Mouse (Mus musculus) liver, embryonic 11.5 days (tissue): ENCODE measurements around the gene Trim68. TPM values are rescaled to one million over a fixed set of nuclear protein-coding genes. Genes with fewer than 3 reads are reported as not detected.
"Not testable (repeated sequence)": the region's sequence is repeated elsewhere in the genome, so short reads cannot be mapped to it uniquely, and the experiment has no call there.

ENCODE experiments used
- ATAC-seq: fragments of 200-750 bp; cut with Nextera tagmentation; replicated peaks from 2 replicates; pipeline ENCODE4 v1.8.0; 2017; ENCODE audit warnings: moderate number of reproducible peaks, mild to moderate bottlenecking, moderate TSS enrichment, moderate library complexity; ENCODE audit not compliant: low FRiP score
- DNase-seq: peaks from one replicate; pipeline ENCODE4 v3.0.0-alpha.2; 2017; ENCODE audit warnings: low spot score
- H3K27ac ChIP-seq: fragments of 300-500 bp; sonication (generic); 2 replicates; pipeline ENCODE4 v1.5.1; 2014; ENCODE audit warnings: mild to moderate bottlenecking, low read depth, low read length, control low read depth
- H3K27me3 ChIP-seq: fragments of 300-500 bp; sonication (generic); replicated peaks from 2 replicates; pipeline ENCODE4 v1.6.1; 2014; ENCODE audit warnings: low read length, mixed read lengths; ENCODE audit not compliant: control insufficient read depth, insufficient read depth
- H3K36me3 ChIP-seq: fragments of 300-500 bp; sonication (generic); 2 replicates; pipeline ENCODE4 v1.6.1; 2014; ENCODE audit warnings: mild to moderate bottlenecking, low read length, moderate library complexity, mixed read lengths; ENCODE audit not compliant: control insufficient read depth, insufficient read depth
- H3K4me1 ChIP-seq: fragments of 300-500 bp; sonication (generic); replicated peaks from 2 replicates; pipeline ENCODE4 v1.6.1; 2014; ENCODE audit warnings: low read length, mixed read lengths; ENCODE audit not compliant: control insufficient read depth, insufficient read depth
- H3K4me2 ChIP-seq: fragments of 300-500 bp; sonication (generic); 2 replicates; pipeline ENCODE4 v1.6.1; 2014; ENCODE audit warnings: mild to moderate bottlenecking, control low read depth, moderate library complexity
- H3K4me3 ChIP-seq: fragments of 300-500 bp; sonication (generic); 2 replicates; pipeline ENCODE4 v1.5.1; 2014; ENCODE audit warnings: low read depth, low read length, control low read depth
- H3K9ac ChIP-seq: fragments of 300-500 bp; sonication (generic); 2 replicates; pipeline ENCODE4 v1.6.1; 2014; ENCODE audit warnings: low read depth, low read length, control low read depth
- H3K9me3 ChIP-seq: fragments of 300-500 bp; sonication (generic); 2 replicates; pipeline ENCODE4 v1.6.1; 2016; ENCODE audit warnings: low read length, inconsistent platforms, mixed read lengths; ENCODE audit not compliant: control insufficient read depth
- WGBS: fragments of 180-500 bp; shearing (Covaris S2); extraction: QIAGEN DNeasy Blood & Tissue Kit; methylation state at CpG from one replicate; pipeline ENCODE4 v1.1.7; 2014; 5-methylcytosine and 5-hydroxymethylcytosine counted together
- polyA plus RNA-seq: library from polyadenylated mRNA; unstranded; fragments of >200 nt; fragmentation: Nextera tagmentation; extraction: Ambion mirVana; gene quantifications from 2 replicates; pipeline ENCODE4 v1.2.1, GENCODE M21; 2014

Trim68 gene
- polyA plus RNA-seq, 1 experiment from 2014 or later, result 6.8 TPM

DNA sequence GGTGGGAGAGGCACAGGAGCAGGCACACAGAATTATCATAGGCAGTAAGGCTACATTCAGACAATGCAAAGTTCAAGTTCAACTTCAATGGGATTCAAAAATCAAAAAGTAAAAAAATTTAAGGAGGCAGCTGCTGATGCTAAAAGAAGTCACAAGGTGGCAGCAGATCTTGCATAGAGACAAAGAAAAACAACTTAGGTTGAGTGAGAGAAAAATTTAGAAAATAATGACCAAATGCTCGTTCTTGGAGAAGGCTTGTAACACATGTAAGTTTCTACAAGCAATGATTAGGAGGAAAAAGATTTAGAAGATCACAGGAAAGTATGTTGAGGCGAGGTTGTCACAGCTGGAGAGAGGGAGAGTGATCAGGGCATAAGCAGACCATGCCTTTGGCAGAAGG is 21.7 kb downstream of the Trim68 start:
- Histone ChIP-seq H3K27me3 (no peaks in the 10 kb centered on the region), H3K4me2 (no peak overlapping the region), H3K9me3 (no peaks in the 10 kb centered on the region), H3K4me1 (no peaks in the 10 kb centered on the region), H3K4me3 (no peak overlapping the region), H3K9ac (no peak overlapping the region), H3K27ac (no peak overlapping the region), H3K36me3 (no peaks in the 10 kb centered on the region)
- ATAC-seq (no peak), DNase-seq (no peak)
- 22% methylated on average over 2 of the region's 2 CpGs for WGBS

- H3K4me1 ChIP-seq, result no peaks in the 10 kb centered on the region
- no peaks in the 10 kb centered on the region for H3K9me3 ChIP-seq
- no peaks in the 10 kb centered on the region for H3K36me3 ChIP-seq
- H3K27ac ChIP-seq, result no peak within 1 kb of the TSS
- no peak within 1 kb of the TSS for H3K4me3 ChIP-seq
- DNase-seq, result no peak
- WGBS, result 72% methylated on average over 3 of the region's 3 CpGs
- no peak within 1 kb of the TSS for H3K9ac ChIP-seq
- no peak for ATAC-seq
- H3K4me2 ChIP-seq, result no peak within 1 kb of the TSS
- H3K27me3 ChIP-seq, result no peaks in the 10 kb centered on the region
Observed at GRCm38 (mm10) chr7:102664599-102664998, 22.5 kb downstream of the Trim68 start, which contains the start of gene Olfr556. TSS of gene Olfr556 (plus strand) at chr7:102664899.

GRCm38 (mm10) chr7:102658523-102658922 is 28.6 kb downstream of the Trim68 start, which contains the start of gene Olfr555:
TSS of gene Olfr555 (plus strand) at chr7:102658823.
- no peak for DNase-seq
- Histone ChIP-seq H3K4me2 (no peak within 1 kb of the TSS), H3K4me3 (no peak within 1 kb of the TSS), H3K27ac (no peak within 1 kb of the TSS), H3K9me3 (no peaks in the 10 kb centered on the region), H3K9ac (no peak within 1 kb of the TSS), H3K36me3 (no peaks in the 10 kb centered on the region), H3K4me1 (no peaks in the 10 kb centered on the region), H3K27me3 (no peaks in the 10 kb centered on the region)
- ATAC-seq, result no peak
- WGBS, result 52% methylated on average over 1 of the region's 1 CpGs

- DNase-seq, H3K27me3 ChIP-seq, H3K4me2 ChIP-seq, H3K36me3 ChIP-seq, ATAC-seq, H3K27ac ChIP-seq, H3K9ac ChIP-seq, H3K4me1 ChIP-seq, H3K4me3 ChIP-seq, H3K9me3 ChIP-seq: not testable (repeated sequence)
- 77% methylated on average over 3 of the region's 4 CpGs for WGBS
Observed at GRCm38 (mm10) chr7:102644945-102645344, 42.2 kb downstream of the Trim68 start.

- WGBS, result 66% methylated on average over 1 of the region's 1 CpGs
Observed at GRCm38 (mm10) chr7:102638132-102638531, 49.0 kb downstream of the Trim68 start, which contains the start of gene Olfr554. TSS of gene Olfr554 (plus strand) at chr7:102638432.

DNA sequence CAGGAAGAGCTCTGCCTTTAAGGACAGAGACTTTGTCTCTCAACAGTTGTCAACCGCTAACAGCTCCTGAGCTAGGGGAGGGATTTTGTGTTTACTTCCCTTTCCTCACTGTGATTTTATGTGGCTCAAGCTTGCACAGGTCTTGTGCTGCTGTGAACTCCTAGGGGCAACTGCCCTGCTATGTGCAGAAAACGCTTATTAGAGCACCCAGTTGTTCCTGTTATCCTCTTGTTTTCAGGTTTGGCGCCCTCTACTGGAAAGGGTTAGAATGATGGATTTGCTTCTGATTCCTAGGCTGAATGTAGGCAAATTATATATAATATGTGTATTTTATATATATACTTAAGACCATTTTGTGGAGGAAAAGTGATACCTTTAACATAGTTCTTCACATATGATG is 50.5 kb downstream of the Trim68 start:
- Histone ChIP-seq H3K4me1 (no peaks in the 10 kb centered on the region), H3K9me3 (no peaks in the 10 kb centered on the region), H3K27me3 (no peaks in the 10 kb centered on the region), H3K9ac (no peak overlapping the region), H3K4me3 (no peak overlapping the region), H3K27ac (no peak overlapping the region), H3K36me3 (no peaks in the 10 kb centered on the region), H3K4me2 (no peak overlapping the region)
- DNase-seq (no peak), ATAC-seq (no peak)
- 32% methylated on average over 3 of the region's 3 CpGs for WGBS

More at GRCm38 (mm10) chr7:102638132-102638531, 49.0 kb downstream of the Trim68 start, which contains the start of gene Olfr554:
- H3K9ac ChIP-seq, result no peak within 1 kb of the TSS
- H3K27me3 ChIP-seq, result no peaks in the 10 kb centered on the region
- no peak within 1 kb of the TSS for H3K4me3 ChIP-seq
- no peaks in the 10 kb centered on the region for H3K4me1 ChIP-seq
- ATAC-seq, result no peak
- H3K9me3 ChIP-seq, result no peaks in the 10 kb centered on the region
- no peak for DNase-seq
- no peaks in the 10 kb centered on the region for H3K36me3 ChIP-seq
- no peak within 1 kb of the TSS for H3K4me2 ChIP-seq
- no peak within 1 kb of the TSS for H3K27ac ChIP-seq

Other genes with a start within 250 kb of the Trim68 start
- gene Rrm1, start 245.6 kb downstream of the Trim68 start, polyA plus RNA-seq, result 284 and 324 TPM in 2 replicates
- 0.40 and 0.47 TPM in 2 replicates for gene Olfr543, start 205.6 kb downstream of the Trim68 start, polyA plus RNA-seq
- 0.05 and 0.12 TPM in 2 replicates for gene Olfr544, start 199.0 kb downstream of the Trim68 start, polyA plus RNA-seq
- gene Olfr545, start 187.8 kb downstream of the Trim68 start, polyA plus RNA-seq, result 0.04 and 0.10 TPM in 2 replicates
- gene Olfr547, start 152.6 kb downstream of the Trim68 start, polyA plus RNA-seq, result not detected in 2 replicates
- not detected in 2 replicates for gene Olfr548-ps1, start 146.4 kb downstream of the Trim68 start, polyA plus RNA-seq
- gene Olfr549, start 137.5 kb downstream of the Trim68 start, polyA plus RNA-seq, result not detected in 2 replicates
- 0.88 and 1.3 TPM in 2 replicates for gene Trim21, start 121.8 kb downstream of the Trim68 start, polyA plus RNA-seq
- not detected in 2 replicates for gene Olfr550, start 115.9 kb downstream of the Trim68 start, polyA plus RNA-seq
- gene Olfr551, start 95.4 kb downstream of the Trim68 start, polyA plus RNA-seq, result not detected in 2 replicates
- gene Olfr552, start 89.6 kb downstream of the Trim68 start, polyA plus RNA-seq, result not detected in 2 replicates
- gene Olfr553, start 69.1 kb downstream of the Trim68 start, polyA plus RNA-seq, result not detected in 2 replicates
- gene Olfr554, start 48.9 kb downstream of the Trim68 start, polyA plus RNA-seq, result not detected in 2 replicates
- gene Olfr555, start 28.5 kb downstream of the Trim68 start, polyA plus RNA-seq, result not detected in 2 replicates
- gene Olfr556, start 22.4 kb downstream of the Trim68 start, polyA plus RNA-seq, result not detected in 2 replicates
- gene Olfr557, start 8.6 kb upstream of the Trim68 start, polyA plus RNA-seq, result not detected in 2 replicates
- gene Olfr558, start 14.9 kb upstream of the Trim68 start, polyA plus RNA-seq, result not detected in 2 replicates
- gene Olfr33, start 31.7 kb upstream of the Trim68 start, polyA plus RNA-seq, result not detected in 2 replicates
- not detected in 2 replicates for gene Olfr559, start 40.2 kb upstream of the Trim68 start, polyA plus RNA-seq
- gene Olfr560, start 72.0 kb upstream of the Trim68 start, polyA plus RNA-seq, result not detected in 2 replicates
- not detected in 2 replicates for gene Olfr78, start 72.1 kb upstream of the Trim68 start, polyA plus RNA-seq
- not detected in 2 replicates for gene Olfr561, start 83.9 kb upstream of the Trim68 start, polyA plus RNA-seq
- not detected in 2 replicates for gene Olfr564, start 116.2 kb upstream of the Trim68 start, polyA plus RNA-seq
- gene Olfr566, start 171.4 kb upstream of the Trim68 start, polyA plus RNA-seq, result not detected in 2 replicates
- gene Olfr568, start 189.8 kb upstream of the Trim68 start, polyA plus RNA-seq, result not detected in 2 replicates
- gene Olfr569, start 203.6 kb upstream of the Trim68 start, polyA plus RNA-seq, result not detected in 2 replicates
- not detected in 2 replicates for gene Olfr570, start 207.2 kb upstream of the Trim68 start, polyA plus RNA-seq
- gene Olfr571, start 230.2 kb upstream of the Trim68 start, polyA plus RNA-seq, result not detected in 2 replicates
- gene Olfr572, start 237.1 kb upstream of the Trim68 start, polyA plus RNA-seq, result not detected in 2 replicates